Mouse (Mus musculus) ES-Bruce4 (cell line): ENCODE data around the gene Kif21b.

Source experiments
- CTCF ChIP-seq: IDR thresholded peaks from one replicate; pipeline ENCODE4 v1.8.1; 2011; ENCODE audit warnings: low read depth, low read length
- POLR2A ChIP-seq: IDR thresholded peaks from one replicate; pipeline ENCODE4 v1.8.1; 2011; ENCODE audit warnings: low read length; ENCODE audit not compliant: insufficient read depth

DNA sequence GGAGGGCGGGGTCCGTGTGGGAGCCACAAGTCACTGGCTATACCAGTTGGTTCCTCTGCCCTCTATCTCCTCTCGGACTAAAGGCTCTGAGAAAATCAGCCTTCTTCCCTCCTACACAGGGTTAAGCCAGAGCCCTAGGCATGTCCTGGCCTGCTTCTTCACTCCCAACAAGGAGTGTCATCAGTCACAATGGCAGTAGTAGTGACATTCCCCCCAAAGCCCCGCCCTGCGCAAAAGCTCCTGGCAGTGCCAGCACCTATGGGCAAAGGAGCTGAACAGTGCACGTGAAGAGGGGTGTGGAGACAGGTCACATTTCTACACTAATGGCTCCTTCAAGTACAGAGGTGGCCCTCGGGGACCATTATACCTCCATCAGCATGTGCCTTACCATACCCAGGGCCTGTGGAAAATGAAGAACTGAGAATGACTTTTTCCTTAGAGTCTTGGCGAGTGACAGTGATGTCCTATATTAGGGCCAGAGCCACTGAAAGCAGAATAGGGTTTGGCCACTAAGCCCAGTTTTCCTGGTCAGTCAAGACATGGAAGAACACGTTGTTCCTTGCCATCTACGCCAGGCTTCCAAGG is 92.7 kb downstream of the Kif21b start:
- TF ChIP-seq CTCF (no peak), POLR2A (no peak)
